Mouse (Mus musculus): ENCODE data around the gene Efcab5.

DNA sequence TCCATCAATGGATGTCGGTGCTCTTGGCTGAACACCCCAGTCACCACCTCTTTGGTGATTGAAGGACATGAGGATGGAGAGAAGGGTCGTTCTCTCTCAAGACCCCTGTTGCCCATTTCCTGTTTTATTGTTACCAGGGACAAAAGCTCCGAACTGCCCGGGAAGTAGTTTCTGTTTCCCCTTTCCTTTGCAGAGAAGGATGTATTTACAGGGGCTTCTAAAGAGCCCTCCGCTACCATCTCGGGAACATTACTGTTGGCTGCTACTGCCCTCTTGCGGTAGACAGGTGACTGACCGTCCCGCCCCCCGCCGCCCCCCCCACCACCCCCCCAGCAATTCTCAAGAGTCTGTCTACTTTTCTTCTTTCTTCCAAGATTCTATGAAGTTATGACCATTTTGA, 95.6 kb downstream of the Efcab5 start:
- TF ChIP-seq CTCF (IDR thresholded peaks at IDR 0.05), result peak; percentile 77
- TF ChIP-seq POLR2A (IDR thresholded peaks at IDR 0.05; ENCODE audit: insufficient read depth, low read depth, low read length), result no peak
- no peak for TF ChIP-seq EP300 (IDR thresholded peaks at IDR 0.05; ENCODE audit: insufficient read depth, low read depth, low read length)
